Mouse (Mus musculus): ENCODE measurements at regions not wholly inside any gene's neighbourhood (a gene's known extent, or its start where the extent isn't known, plus 50 kb on each side); places are given as distances from the start of the nearest gene placed in this dataset.
"Not testable (repeated sequence)": the region's sequence is repeated elsewhere in the genome, so short reads cannot be mapped to it uniquely, and the experiment has no call there.

- no peak for DNase-seq (ENCODE audit: low read depth)
These were observed 276.8 kb upstream of the Kdm8 start for GRCm38 (mm10) chr7:125167666-125168065.

- DNase-seq (ENCODE audit: low read depth): peak; percentile 1
These were observed 262.9 kb upstream of the Kdm8 start for GRCm38 (mm10) chr7:125181548-125181947.

GRCm38 (mm10) chr7:125182266-125182665 is 262.2 kb upstream of the Kdm8 start:
- no peak for DNase-seq (ENCODE audit: low read depth)

GRCm38 (mm10) chr7:125183011-125183410 is 261.5 kb upstream of the Kdm8 start:
- not testable (repeated sequence) for DNase-seq (ENCODE audit: low read depth)

- DNase-seq (ENCODE audit: low read depth): no peak
These were observed 259.3 kb upstream of the Kdm8 start for GRCm38 (mm10) chr7:125185037-125185679.

GRCm38 (mm10) chr7:125187011-125187740 is 257.3 kb upstream of the Kdm8 start:
- no peak for DNase-seq (ENCODE audit: low read depth)

- no peak for DNase-seq (ENCODE audit: low read depth)
These were observed 255.5 kb upstream of the Kdm8 start for GRCm38 (mm10) chr7:125188986-125189385.

GRCm38 (mm10) chr7:125190067-125190466 is 254.4 kb upstream of the Kdm8 start:
- DNase-seq (ENCODE audit: low read depth): no peak

- DNase-seq (ENCODE audit: low read depth): no peak
These were observed 253.2 kb upstream of the Kdm8 start for GRCm38 (mm10) chr7:125191313-125191712.

GRCm38 (mm10) chr7:125211346-125211973 is 233.0 kb upstream of the Kdm8 start:
- DNase-seq (ENCODE audit: low read depth): no peak

- no peak for DNase-seq (ENCODE audit: low read depth)
These were observed 230.4 kb upstream of the Kdm8 start for GRCm38 (mm10) chr7:125214036-125214435.

GRCm38 (mm10) chr7:125217630-125218029 is 226.8 kb upstream of the Kdm8 start:
- DNase-seq (ENCODE audit: low read depth): no peak

- no peak for DNase-seq (ENCODE audit: low read depth)
These were observed 221.8 kb upstream of the Kdm8 start for GRCm38 (mm10) chr7:125222684-125223083.

- no peak for DNase-seq (ENCODE audit: low read depth)
These were observed 209.6 kb upstream of the Kdm8 start for GRCm38 (mm10) chr7:125234911-125235310.

- DNase-seq (ENCODE audit: low read depth): no peak
These were observed 207.4 kb upstream of the Kdm8 start for GRCm38 (mm10) chr7:125237026-125237425.

GRCm38 (mm10) chr7:125243021-125243420 is 201.5 kb upstream of the Kdm8 start:
- no peak for DNase-seq (ENCODE audit: low read depth)

GRCm38 (mm10) chr7:125248386-125248785 is 196.1 kb upstream of the Kdm8 start:
- DNase-seq (ENCODE audit: low read depth): no peak

GRCm38 (mm10) chr7:125250385-125250784 is 194.1 kb upstream of the Kdm8 start:
- no peak for DNase-seq (ENCODE audit: low read depth)

- no peak for DNase-seq (ENCODE audit: low read depth)
These were observed 193.4 kb upstream of the Kdm8 start for GRCm38 (mm10) chr7:125250970-125251585.

GRCm38 (mm10) chr7:125254302-125254701 is 190.2 kb upstream of the Kdm8 start:
- no peak for DNase-seq (ENCODE audit: low read depth)

- no peak for DNase-seq (ENCODE audit: low read depth)
These were observed 185.5 kb upstream of the Kdm8 start for GRCm38 (mm10) chr7:125259016-125259415.

GRCm38 (mm10) chr7:125262133-125262532 is 182.3 kb upstream of the Kdm8 start:
- no peak for DNase-seq (ENCODE audit: low read depth)

Measured in NIH3T3 (cell line).